Mouse (Mus musculus) layer of hippocampus, adult 2 months (tissue): Measurements from ENCODE around the gene Astn2. TPM values are rescaled to one million over a fixed set of nuclear protein-coding genes. Genes with fewer than 3 reads are reported as not detected.

ENCODE experiments used
- DNase-seq, 2 experiments: peaks; one replicate each; pipeline ENCODE4 v3.0.0; 2022; ENCODE audit warnings: low spot score in 2 of 2
- H3K27ac ChIP-seq: fragments of 200-600 bp; 2 replicates; pipeline ENCODE4 v1.8.1; 2022
- H3K4me3 ChIP-seq: fragments of 200-600 bp; 2 replicates; pipeline ENCODE4 v1.8.1; 2022; ENCODE audit warnings: mild to moderate bottlenecking
- CTCF ChIP-seq: fragments of 200-600 bp; conservative IDR thresholded peaks from 2 replicates; pipeline ENCODE4 v1.8.1; 2022; ENCODE audit warnings: antibody characterized with exemption, mild to moderate bottlenecking, moderate library complexity
- total RNA-seq, 2 experiments: library from RNA; stranded (reverse); gene quantifications; 2 replicates each; pipeline ENCODE4 v1.2.3; 2021

Gene Astn2
- total RNA-seq, 2 experiments from 2014 or later: 22.8 to 23.1 TPM

DNA sequence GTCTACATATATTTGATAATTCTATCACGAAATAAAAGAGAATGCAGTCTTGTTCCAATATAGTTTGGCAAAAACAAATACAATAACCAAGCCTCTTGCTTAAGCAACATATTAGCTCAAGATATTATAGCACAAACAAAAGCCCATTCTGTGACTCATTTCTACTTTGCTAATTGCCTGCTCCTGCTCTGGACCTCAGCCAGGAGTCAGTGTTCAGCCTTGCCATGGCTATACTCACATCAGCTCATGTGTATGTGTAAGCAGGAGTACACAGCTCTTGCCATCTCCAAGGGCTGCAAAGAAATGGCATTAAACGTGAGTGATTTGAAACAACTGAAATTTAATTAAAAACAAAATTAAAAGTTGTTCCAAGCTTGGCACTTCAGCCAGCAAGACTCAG is 435.1 kb downstream of the Astn2 start:
- no peak overlapping the region for H3K4me3 ChIP-seq
- TF ChIP-seq CTCF: no peak
- no peak for DNase-seq
- no peak overlapping the region for H3K27ac ChIP-seq

DNA sequence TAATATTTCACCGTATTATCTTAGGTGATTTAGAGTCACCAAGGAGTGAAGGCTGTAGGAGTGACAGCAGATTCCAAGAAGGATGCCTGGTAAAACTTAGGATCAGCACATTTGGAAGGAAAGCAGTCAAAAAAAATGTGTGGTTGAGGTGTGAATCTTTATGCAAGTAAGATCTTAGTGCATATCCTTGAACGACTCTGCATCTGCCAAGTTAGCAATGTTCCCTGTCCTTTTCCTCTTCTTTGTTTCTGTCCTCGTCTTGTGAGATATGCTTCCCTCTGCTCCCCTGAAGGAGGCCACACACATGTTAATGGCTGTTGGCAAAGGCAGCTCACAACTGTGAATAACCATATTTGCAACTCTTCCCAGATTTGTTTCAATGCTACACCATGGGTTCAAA is 439.8 kb downstream of the Astn2 start:
- Histone ChIP-seq H3K27ac (no peak overlapping the region), H3K4me3 (no peak overlapping the region)
- DNase-seq: no peak
- no peak for TF ChIP-seq CTCF

DNA sequence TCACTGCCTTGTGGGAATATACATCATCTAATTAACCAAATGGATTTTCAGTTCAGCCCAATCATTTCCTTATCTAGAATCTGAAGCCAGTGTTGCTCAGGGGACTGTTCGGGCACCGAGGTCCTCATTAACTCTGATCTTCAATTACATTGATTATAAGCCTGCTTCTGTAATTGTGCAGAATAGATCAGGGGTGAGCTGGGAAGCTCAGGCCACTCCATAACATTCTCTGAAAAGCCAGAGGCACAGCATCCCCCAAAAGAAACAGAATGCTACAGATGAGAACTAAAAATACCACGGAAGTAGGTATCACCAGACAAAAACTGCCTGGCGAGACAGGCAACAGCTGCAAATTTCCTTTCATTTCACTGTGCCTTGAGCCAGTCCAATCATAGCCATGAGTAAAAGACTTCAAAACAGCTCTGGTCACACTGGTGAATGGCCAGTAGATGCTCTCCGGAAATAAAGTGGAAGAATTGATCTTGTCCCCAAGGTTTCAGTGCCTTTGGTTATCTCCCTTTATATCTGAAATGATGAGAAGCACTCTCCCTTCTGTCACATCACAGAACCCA is 445.1 kb downstream of the Astn2 start:
- H3K4me3 ChIP-seq: no peak overlapping the region
- 0 out of 2 replicates have a peak overlapping the region, but pooled peaks have one; percentile 5 for H3K27ac ChIP-seq
- no peak for TF ChIP-seq CTCF
- no peak for DNase-seq

DNA sequence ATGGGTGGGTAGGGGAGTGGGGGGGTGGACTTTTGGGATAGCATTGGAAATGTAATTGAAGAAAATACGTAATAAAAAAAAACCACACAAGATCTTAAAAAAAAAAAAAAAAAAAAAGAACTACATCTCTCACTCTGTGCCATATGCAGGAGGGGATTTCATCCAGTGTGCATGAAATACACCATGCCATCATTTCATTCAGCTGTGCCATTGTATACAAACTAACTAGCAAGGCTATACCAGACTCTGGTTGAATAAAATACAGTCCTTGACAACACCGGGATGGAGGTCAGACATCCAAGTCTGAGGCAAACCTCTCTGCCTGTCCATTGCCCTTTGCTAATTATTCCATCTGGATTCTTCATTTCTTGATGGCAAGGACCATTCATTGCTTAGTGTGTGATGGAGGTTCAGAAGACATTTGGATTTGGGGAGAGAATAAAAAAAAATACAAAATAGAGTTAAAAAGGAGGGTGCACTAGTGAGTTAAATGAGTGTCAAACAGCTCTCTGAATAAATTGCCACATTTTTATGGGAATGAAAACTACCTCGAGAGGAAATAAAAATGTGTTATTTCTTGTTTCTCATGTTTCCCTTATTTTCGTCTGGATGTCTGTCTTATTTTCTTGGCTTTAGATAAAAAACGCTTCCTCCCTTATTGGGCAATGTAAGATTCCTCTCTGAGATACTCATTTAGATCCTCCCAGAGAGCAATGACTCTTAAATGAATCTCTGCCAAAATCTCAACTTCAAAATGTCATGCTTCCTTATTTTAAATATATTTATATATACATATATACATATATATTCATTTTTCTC is 445.8 kb downstream of the Astn2 start:
- no peak overlapping the region for H3K27ac ChIP-seq
- no peak overlapping the region for H3K4me3 ChIP-seq
- DNase-seq: no peak
- no peak for TF ChIP-seq CTCF

DNA sequence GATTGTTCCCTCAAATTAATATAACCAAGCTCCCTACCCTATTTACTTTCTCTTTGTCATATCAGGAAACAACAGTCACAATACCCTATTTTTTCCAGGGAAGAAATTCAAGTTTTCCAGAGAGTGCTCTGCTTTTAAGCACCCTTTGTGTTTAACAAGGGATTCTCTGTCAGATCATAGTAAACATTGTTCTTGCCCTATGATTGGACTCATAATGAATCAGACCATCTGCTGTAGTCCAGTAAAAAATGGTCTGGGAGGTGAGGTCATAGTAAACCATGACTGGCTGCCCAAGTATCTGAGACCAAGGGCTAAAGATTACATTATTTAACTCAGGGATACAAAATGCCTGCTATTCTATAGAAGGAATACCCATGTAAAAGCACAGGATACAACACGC is 452.5 kb downstream of the Astn2 start:
- no peak for DNase-seq
- no peak overlapping the region for H3K4me3 ChIP-seq
- no peak for TF ChIP-seq CTCF
- no peak overlapping the region for H3K27ac ChIP-seq

DNA sequence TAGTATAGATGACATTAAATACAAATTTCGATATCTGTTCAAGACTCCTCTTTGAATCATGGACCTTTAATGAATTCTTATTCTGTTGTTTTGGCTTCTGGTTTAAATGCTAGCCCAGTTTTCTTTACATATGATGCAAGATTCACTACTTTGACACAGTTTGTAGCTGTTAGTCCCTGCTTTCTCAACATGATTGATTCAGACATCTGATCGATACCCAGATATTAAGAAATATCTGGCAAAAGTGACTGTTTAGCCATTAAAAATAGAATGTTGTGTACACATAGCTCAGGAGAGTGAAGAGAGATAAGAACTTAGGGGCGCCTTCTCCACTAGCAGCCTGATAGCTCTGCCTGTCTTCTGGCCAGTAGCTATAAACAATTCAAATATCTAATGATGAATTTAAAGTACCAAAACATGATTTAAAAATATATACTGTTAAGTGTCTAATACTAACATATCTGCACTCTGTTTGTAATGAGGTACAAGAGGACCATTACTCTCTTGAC is 457.2 kb downstream of the Astn2 start:
- no peak overlapping the region for H3K4me3 ChIP-seq
- DNase-seq: no peak

DNA sequence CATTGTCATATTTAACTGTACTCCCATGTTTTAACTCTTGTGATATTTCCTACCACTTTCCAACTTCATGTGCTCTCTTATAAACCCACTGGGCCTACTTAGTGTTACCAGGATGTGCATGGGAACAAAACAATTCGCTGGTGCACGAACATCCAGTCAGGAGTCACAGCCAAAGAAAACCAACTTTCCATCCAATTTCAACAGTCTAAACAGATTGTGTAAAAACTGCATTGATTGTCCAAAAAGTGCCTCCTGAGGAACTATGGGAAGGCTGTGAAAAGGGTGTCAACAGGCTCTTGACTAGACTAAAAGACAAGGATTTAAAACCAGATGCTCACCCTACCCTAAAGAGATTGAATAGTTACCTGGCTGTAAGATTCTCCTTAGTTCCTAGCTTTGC is 458.4 kb downstream of the Astn2 start:
- TF ChIP-seq CTCF: no peak
- DNase-seq: no peak
- Histone ChIP-seq H3K4me3 (no peak overlapping the region), H3K27ac (no peak overlapping the region)

More for the DNA sequence above, 457.2 kb downstream of the Astn2 start:
- no peak for TF ChIP-seq CTCF
- H3K27ac ChIP-seq: no peak overlapping the region

DNA sequence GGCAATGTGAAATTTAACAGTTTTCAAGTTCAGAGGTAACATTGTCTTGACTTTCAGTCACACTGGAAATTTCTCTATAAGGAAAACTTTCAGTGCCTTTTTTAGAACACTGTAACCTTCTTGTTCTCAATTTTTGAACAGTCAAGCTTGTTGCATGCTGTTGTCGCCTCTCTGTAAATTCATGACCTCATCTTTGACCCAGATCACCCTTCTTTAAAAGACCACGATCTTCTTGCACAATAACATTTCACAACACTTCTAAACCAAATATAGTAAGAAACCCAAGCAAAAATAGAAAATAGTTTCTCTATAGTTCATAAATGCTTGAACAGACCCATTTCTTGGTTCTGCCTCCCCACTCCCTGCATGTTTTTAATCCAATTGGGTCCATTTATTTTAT is 473.5 kb downstream of the Astn2 start:
- no peak for TF ChIP-seq CTCF
- Histone ChIP-seq H3K4me3 (no peak overlapping the region), H3K27ac (no peak overlapping the region)
- no peak for DNase-seq

DNA sequence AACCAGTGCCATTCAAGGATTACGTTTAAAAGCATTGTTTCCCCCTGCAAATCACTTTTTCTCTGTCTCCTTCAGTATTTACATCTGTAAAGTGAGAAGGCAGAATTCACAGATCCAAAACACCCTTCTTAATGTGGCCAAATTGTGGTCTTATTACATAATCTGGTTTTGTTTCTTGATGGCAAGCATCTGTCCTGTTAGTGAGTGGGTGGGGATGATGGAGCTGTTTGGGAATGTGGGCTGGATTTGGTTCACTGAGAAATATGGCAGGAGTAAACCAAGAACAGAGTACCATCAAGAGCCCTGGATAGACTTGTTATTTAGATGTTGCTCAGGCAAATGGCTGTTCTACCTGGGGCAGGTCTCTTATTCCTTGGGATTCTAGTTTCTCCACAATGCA is 484.1 kb downstream of the Astn2 start:
- H3K27ac ChIP-seq: no peak overlapping the region
- no peak for TF ChIP-seq CTCF
- no peak for DNase-seq
- H3K4me3 ChIP-seq: no peak overlapping the region

DNA sequence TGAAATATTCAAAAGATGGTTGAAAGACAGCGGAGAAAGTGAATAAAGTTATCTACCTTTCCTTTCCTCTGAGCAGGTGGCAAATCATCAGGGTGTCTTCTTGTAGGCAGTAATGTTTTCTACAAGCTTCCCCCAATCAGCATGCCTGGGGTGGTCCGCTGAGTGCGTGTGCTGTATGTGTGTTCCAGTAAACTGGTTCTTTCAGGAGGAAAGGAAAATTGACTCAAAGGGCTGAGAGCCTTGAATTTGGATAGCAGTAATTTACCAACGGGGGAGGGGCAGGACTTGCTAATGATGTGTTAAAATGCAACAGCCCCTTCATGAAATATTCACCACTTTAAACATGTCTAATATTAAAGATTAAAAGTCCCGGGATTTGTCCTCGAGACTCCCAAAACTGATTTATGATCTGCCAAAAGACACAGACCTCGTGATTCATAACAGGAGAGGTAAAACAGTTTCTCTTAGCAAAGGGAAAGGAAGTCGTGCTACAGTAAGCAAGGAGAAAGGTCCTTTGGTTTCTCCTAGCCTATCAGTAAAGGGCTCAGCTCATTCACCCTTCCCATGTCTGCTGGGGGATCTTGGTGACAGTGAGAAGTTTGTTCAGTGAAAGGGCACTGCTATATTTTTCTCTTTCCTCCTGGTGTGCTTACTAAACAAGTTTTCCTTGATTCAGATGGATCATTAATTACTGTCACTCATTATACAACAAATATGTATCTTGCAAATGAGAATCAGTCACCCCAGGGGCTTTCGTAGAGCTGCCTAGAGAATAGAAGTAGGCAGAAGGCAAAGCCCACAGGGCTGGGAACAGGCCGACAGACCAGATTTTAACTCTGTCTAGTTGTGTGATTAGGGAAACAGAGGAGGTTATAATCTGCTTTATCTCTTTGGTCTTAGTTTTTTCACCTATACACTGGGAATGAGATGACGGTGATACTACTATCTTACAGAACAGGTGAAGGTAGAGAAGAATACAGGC is 488.1 kb downstream of the Astn2 start:
- Histone ChIP-seq H3K27ac (no peak overlapping the region), H3K4me3 (no peak overlapping the region)
- no peak for TF ChIP-seq CTCF
- DNase-seq: no peak

DNA sequence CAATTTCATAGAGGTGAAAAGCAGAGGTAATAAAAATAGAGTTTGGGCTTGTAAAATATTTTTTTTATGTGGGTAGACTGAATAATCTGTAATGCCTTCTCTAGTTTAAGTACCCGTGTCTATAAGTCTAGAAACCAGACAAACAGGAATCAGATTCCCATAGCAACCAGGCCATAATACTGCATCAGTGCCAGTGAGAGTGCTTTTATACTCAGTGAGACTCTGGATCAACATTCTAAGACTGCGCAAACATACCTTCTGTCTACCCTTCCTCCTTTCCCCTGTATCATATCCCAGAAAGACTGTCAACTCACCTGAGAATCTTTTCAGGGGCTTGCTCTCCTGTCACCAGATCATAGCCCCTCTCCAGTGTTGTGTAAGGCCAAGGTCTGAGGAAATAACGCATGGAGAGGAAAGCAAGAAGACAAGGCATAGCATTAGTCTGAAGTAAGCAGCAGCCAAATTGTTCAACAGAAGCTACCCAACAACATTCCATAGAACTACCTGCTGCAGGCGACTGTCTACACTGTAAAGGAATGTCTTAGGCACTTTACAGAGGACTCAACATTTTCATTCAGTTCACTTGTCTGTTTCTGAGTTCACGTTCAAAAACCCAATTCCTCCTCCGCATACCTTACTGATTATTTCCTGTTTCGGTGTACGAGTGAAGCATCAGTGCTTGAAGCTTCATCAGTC is 492.0 kb downstream of the Astn2 start:
- DNase-seq: no peak
- Histone ChIP-seq H3K27ac (no peak overlapping the region), H3K4me3 (no peak overlapping the region)
- no peak for TF ChIP-seq CTCF

DNA sequence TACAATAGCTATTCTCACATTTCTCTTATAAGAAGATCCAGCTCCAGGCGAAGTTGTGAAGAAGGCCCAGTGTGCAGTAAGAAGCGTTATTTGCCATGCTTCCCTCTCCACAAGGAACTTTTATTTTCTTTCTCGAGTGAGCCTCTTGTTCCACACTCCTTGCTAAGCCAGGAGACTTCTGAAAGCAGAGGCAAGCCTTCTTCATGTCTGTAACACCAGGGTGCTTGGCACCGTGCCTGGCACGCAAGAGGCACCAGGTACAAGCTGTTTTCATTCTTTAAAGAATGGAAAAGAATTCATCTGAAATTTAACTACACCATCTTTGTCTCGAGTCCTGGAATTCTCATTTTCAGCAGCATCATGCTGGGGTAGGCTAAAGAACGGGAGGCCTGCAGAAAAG is 496.8 kb downstream of the Astn2 start:
- no peak overlapping the region for H3K4me3 ChIP-seq
- no peak overlapping the region for H3K27ac ChIP-seq
- DNase-seq: no peak
- TF ChIP-seq CTCF: no peak
